Mouse (Mus musculus): ENCODE data around the gene Zfpm1. TPM values are rescaled to one million over a fixed set of nuclear protein-coding genes. Genes with fewer than 3 reads are reported as not detected.

The Zfpm1 gene
- total RNA-seq, 2 experiments from 2014 or later, result 8.6 to 12.2 TPM

DNA sequence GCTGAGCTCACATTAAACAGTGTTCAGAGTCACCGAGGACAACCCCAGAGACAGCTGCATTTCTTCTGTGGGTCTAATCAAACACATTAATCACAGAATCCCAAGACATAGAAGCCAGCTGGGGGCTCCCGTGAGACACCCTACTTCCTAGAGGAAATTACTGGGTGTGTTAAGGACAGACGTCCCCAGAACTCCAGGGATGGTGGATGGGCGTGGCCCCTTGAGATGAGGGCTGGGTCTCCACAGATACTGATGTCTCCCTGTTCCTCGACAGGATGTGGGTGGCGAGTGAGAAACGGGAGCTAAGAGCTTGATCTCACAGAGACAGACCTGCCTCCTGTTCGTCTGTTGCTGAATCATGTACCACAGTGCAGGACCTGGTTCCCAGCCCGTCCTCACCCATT is 60.9 kb downstream of the Zfpm1 start:
- intact Hi-C loops (cut with DNase I), result no loop called here

DNA sequence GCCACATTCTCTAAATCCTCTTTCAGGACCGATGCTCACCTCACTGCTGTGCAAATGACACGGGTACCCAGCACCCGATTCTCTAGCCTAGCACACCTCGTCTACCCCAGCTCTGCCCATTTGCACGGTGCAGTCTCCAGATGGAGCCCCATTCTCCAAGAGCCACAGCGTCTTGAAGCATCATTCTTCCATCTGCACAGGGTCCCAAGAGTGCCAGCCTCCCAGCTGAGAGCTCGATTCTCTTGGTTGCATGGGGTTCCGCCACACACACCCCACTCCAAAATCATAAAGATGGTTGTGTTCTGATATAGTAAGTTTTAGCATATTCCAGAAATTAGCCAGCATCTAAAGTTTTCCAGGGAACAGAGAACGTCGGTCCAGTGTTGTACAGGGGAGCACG is 61.4 kb downstream of the Zfpm1 start:
- DNase-seq, result no peak
- intact Hi-C loops (cut with DNase I), result no loop called here

More for the DNA sequence above, 60.9 kb downstream of the Zfpm1 start:
- DNase-seq, result no peak

DNA sequence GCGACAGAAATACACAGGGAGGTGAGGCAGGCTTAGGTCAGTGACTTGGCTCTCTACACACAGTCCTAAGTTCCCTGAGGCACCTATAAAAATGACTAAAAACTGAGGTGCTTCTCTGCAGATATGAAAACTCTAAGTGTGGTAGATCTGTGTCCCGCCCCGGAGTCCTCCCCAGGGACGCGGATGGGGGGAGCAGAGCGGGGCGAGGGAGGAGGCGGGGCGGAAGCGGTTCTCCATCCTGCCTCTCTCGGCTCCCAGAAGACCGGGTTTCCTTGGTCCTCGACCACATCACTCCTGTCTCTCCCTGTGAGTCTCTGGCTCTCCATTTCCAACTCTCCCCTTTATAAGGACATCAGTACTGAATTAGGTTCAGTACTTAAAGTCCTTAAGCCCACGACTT is 61.8 kb downstream of the Zfpm1 start:
- no peak for DNase-seq

GRCm38 (mm10) chr8:122344219-122344618 is 62.3 kb downstream of the Zfpm1 start:
- no peak for DNase-seq
- intact Hi-C loops (cut with DNase I), result no loop called here

More for the DNA sequence above, 61.8 kb downstream of the Zfpm1 start:
- intact Hi-C loops (cut with DNase I), result no loop called here

DNA sequence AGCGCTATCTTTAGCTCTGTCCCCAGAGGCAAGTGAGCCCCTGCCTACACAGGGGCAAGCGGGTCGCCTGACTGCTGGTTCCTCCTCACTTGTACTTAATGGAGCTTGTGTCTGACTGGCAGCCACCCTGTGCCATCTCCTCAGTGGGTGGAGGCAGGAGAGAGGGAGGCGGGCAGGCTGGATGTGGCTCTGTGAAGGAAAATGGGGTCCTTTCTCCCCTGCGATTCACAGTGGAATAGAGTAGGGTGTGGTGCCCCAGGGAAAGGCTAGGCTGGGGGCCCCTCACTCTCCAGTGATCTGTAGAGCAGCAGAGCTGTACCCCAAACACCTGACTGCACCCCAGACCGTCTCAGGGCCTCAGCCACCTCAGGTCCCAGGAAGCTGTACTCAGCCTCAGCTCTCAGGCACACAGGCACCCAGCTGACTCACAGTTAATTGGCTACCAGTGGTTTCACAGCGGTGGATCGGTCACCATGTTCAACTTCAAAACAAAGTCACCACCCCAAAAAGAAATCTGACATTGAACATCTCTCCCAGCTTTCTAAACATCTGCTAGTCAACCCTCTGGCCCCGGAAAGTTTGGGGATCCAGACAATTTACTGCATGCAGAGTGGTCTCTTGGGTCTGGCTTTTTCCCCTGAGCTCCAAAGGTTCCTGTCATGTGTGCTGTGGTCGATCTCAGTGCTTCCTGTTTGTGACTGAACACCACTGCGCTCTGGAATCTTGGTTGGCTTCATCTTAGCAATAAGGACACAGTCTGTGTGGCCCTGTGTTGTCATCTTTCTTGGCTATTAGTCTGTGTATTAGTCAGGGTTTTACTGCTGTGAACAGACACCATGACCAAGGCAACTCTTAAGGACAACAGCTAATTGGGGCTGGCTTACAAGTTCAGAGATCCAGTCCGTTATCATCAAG is 63.5 kb downstream of the Zfpm1 start:
- DNase-seq, result no peak
- intact Hi-C loops (cut with DNase I), result no loop called here

DNA sequence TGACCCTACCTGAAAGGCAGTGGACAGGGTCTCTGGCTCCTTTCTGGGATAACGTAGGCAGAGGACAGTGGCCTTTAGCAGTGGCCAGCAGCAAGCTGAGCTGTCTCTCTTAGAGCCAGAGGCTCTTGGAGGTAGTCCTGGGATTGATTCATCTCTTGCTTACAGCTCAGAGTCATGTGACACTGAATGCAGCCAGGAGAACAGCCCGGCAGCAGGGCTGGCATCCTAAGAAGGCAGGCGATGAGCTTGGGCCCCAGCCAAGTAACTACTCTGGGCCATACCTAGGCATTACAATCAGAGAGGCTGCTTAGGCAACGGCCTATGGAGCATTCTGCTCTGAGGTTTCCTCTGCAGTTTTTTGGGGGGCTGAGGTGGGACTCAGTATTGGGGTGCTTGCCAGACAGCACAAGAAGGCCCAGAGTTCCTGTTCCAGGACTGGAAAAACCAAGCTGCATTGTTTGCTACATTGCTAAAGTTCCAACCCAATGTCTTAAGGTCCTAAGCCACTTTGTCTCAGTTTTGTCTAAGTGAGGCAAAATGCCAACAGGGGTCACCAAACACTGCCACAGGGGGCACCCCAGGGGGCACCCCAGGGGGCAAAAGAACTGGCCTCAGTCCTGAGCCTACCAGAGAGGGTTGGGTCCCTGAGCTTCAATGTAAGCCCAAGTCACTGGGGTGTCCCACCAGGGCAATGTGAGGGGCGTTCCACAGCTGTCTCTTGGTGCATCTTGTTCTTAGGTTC is 66.0 kb downstream of the Zfpm1 start:
- peak; percentile 92 for DNase-seq
- intact Hi-C loops (cut with DNase I), result no loop called here

DNA sequence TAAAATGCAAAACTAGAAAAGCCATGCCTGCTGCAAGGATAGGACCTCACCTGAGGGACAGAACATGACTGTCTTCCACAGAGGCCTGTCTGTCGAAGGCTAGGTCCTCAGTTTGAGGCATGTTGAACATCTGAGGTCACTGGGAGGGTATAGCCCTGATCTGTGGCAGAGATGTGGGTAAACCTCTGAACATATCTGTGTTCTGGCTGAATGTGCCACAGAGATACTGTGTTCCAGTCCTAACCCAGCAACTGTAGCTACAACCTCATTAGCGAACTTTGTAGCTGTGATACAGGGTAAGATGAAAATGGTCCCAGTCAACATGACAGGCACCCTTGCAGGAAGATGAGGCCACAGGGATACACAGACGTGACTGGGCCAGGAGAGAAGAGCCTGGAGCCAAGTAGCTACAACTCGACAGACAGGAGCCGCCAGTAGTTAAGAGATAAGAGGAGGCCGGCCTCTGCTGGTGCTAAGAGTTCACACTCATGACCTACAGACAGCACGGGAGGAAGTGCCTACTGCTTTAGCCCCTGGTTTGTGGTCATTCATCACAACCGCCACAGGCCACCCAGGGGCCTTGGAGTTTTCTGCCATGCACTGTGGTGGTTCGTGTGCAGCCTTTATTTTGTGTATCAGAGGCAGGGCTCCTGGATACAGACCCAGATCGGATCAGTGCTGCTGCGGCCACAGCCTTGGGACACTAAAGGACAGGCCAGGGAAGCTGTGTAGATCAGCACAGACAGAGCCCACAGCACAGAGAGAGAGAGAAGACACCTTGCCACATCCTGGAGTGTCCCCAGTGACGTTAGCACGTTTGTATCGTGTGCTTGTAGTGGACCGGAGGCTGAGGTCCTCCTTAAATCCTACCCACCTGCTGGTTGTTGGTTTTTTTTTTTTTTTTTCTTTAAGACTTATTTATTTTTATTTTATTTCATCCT is 67.7 kb downstream of the Zfpm1 start:
- intact Hi-C loops (cut with DNase I), result no loop called here
- DNase-seq, result no peak

DNA sequence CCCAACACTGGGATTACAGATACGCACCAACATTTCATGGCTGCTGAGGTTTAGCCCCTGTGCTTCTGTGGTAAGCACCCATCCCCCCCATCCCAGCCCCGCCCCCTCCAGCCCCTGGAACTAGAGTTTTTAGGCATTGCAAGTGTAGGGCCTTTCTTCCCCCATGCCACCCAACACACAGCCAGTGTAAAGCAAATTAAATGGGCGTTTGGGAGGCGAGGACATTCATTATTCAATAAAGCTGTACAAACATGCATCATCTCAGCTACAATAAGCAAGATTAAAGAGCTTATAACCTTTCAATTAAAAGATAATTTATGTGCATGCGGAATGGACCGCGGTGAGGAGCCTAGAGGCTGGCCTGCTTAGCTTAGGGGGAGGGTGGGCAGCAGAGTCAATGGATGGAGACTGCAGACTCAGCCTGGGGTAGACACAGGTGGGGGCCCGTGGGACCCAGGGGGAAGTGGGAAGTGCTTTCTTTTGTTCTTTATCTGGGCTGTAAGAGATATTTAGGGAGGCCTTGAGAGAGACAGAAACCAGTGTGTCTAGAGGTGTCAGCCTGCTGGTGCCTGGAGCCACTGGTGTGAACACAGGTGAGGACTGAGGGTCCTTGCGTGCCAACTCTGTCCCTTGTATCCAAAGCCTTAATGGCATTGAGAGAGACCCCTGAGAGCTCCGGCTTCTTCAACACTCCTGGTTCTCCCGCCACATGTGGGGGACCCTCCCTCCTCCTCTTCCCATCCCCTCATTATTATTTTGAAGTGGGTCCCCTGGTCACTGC is 68.6 kb downstream of the Zfpm1 start:
- intact Hi-C loops (cut with DNase I), result no loop called here
- DNase-seq, result no peak

GRCm38 (mm10) chr8:122354157-122354556 is 72.2 kb downstream of the Zfpm1 start:
- no peak for DNase-seq
- intact Hi-C loops (cut with DNase I), result no loop called here

DNA sequence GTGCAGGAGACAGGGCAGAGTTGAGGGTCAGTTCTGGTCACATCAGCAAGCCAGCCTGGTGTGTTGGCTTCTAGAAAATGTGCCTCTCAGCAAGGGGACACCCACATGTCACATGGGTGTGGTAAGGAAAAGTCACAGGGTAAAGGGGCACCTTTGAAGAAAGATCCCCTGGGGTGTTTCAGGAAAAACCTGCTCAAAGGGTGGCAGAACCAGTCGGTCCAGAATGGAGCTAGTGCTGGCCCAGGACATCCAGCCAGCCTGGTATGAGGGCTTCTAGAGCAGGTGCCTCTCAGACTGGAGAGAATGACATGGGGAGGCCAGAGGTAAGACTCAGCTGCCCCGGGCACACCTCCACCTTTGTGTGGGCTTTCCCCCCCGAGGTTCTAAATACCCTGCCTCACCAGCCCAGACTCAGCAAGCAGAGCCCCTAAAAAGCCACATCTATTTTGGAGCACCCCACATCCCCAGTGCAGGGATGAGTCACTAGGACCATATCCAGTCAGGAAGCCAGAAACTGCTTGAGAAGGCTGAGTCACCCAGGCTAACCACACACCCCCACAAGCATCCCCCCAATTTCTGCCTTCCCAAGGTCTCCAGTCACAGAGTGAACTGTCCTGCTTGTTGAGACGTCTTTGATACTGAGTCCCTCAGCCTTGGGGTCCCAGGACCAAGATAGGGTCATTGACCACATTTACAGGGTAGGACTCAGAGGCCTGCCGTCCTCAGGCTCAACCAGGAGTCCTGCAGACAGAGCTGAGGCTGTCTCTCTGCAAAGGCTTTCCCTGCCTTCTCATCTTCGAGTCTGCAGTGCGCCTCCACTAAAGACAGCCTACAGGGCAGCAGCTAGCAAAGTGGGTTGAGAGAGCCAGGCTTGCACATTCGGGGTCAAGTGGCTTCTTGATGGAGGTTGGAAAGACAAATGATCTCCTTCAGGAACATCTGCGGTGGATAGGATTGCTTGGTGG is 74.0 kb downstream of the Zfpm1 start:
- DNase-seq, result no peak
- intact Hi-C loops (cut with DNase I), result no loop called here

GRCm38 (mm10) chr8:122357202-122357601 is 75.3 kb downstream of the Zfpm1 start:
- peak; percentile 46 for DNase-seq
- intact Hi-C loops (cut with DNase I), result no loop called here

- DNase-seq, result no peak
- intact Hi-C loops (cut with DNase I), result no loop called here
These were observed 75.7 kb downstream of the Zfpm1 start for GRCm38 (mm10) chr8:122357641-122358040.

- DNase-seq, result no peak
- intact Hi-C loops (cut with DNase I), result no loop called here
These were observed 77.3 kb downstream of the Zfpm1 start for GRCm38 (mm10) chr8:122359111-122359775.

- intact Hi-C loops (cut with DNase I), result no loop called here
- DNase-seq, result no peak
These were observed 78.9 kb downstream of the Zfpm1 start, which contains the start of gene Trhr2 for GRCm38 (mm10) chr8:122360696-122361416. Gene Trhr2 (minus strand): TSS chr8:122360746.

DNA sequence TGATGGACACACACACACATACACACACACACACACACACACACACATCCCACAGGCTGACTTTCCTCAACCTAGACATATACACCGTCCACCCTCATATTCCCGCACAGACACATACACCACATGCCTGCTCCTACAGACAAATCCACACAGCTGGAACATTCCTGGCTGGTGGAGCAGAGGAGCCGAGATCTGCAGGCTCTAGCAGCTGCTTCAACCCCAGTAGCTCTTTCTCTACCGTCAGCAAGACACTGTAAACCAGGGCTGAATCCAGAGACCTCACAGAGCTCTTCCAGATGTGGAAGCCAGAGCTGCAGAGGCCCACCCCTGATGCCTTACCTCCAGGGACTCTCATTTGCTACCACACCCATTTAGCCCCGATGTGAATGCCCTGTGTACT is 80.3 kb downstream of the Zfpm1 start:
- intact Hi-C loops (cut with DNase I), result no loop called here
- no peak for DNase-seq

GRCm38 (mm10) chr8:122362967-122363366 is 81.0 kb downstream of the Zfpm1 start:
- intact Hi-C loops (cut with DNase I), result no loop called here
- no peak for DNase-seq

- no peak for DNase-seq
- intact Hi-C loops (cut with DNase I), result no loop called here
These were observed 86.6 kb downstream of the Zfpm1 start for GRCm38 (mm10) chr8:122368494-122368893.

- intact Hi-C loops (cut with DNase I), result no loop called here
- DNase-seq, result peak; percentile 75
These were observed 87.7 kb downstream of the Zfpm1 start for GRCm38 (mm10) chr8:122369665-122370064.

All from left cerebral cortex, postnatal 4 days (tissue).